Mouse (Mus musculus): ENCODE results near the gene Arl4d. TPM values are rescaled to one million over a fixed set of nuclear protein-coding genes. Genes with fewer than 3 reads are reported as not detected.
"Not testable (repeated sequence)": the region's sequence is repeated elsewhere in the genome, so short reads cannot be mapped to it uniquely, and the experiment has no call there.

The Arl4d gene
- total and polyA plus RNA-seq, 2 experiments from 2014 or later = 5.7 to 6.9 TPM

- peak overlapping the region; percentile 16; the same call in 1 of the 2 replicates for H3K4me3 ChIP-seq (ENCODE audit: low read depth, low read length)
- peak; percentile 83 for ATAC-seq (ENCODE audit: low FRiP score)
- under 1% methylated on average over 42 of the region's 56 CpGs for WGBS
These were observed 19.7 kb upstream of the Arl4d start for GRCm38 (mm10) chr11:101645411-101646282.

GRCm38 (mm10) chr11:101646283-101646794 lies 19.0 kb upstream of the Arl4d start:
- Histone ChIP-seq H3K9ac (replicated peaks; ENCODE audit: low read length, poor library complexity, severe bottlenecking) (peak overlapping the region; percentile 46; the same call in 1 of the 2 replicates), H3K4me3 (ENCODE audit: low read depth, low read length) (peak overlapping the region; percentile 16; the same call in 1 of the 2 replicates), H3K4me2 (ENCODE audit: low read depth, low read length, poor library complexity, severe bottlenecking) (peak overlapping the region; percentile 36), H3K27ac (ENCODE audit: low read depth, low read length) (peak overlapping the region; percentile 87)
- H3K36me3 ChIP-seq (ENCODE audit: insufficient read depth, low read length); ATAC-seq (ENCODE audit: low FRiP score); DNase-seq (ENCODE audit: low spot score); H3K4me1 ChIP-seq (ENCODE audit: insufficient read depth, low read length); H3K9me3 ChIP-seq (ENCODE audit: low read length); H3K27me3 ChIP-seq (ENCODE audit: insufficient read depth, low read length): not testable (repeated sequence)
- WGBS = 13% methylated on average over 13 of the region's 16 CpGs

More at GRCm38 (mm10) chr11:101645411-101646282, 19.7 kb upstream of the Arl4d start:
- H3K4me1 ChIP-seq (ENCODE audit: insufficient read depth, low read length); H3K9me3 ChIP-seq (ENCODE audit: low read length); H3K36me3 ChIP-seq (ENCODE audit: insufficient read depth, low read length); H3K27me3 ChIP-seq (ENCODE audit: insufficient read depth, low read length): not testable (repeated sequence)
- Histone ChIP-seq H3K27ac (ENCODE audit: low read depth, low read length) (peak overlapping the region; percentile 87), H3K4me2 (ENCODE audit: low read depth, low read length, poor library complexity, severe bottlenecking) (peak overlapping the region; percentile 36), H3K9ac (replicated peaks; ENCODE audit: low read length, poor library complexity, severe bottlenecking) (peak overlapping the region; percentile 46; the same call in 1 of the 2 replicates)
- peak; percentile 11; the same call in 1 of the 2 replicates for TF ChIP-seq CTCF (IDR thresholded peaks at IDR 0.05)
- peak; percentile 83 for DNase-seq (ENCODE audit: low spot score)

- not testable (repeated sequence) for DNase-seq (ENCODE audit: low spot score); H3K4me1 ChIP-seq (ENCODE audit: insufficient read depth, low read length); H3K27me3 ChIP-seq (ENCODE audit: insufficient read depth, low read length); H3K9ac ChIP-seq (replicated peaks; ENCODE audit: low read length, poor library complexity, severe bottlenecking); ATAC-seq (ENCODE audit: low FRiP score); H3K4me2 ChIP-seq (ENCODE audit: low read depth, low read length, poor library complexity, severe bottlenecking); H3K9me3 ChIP-seq (ENCODE audit: low read length); H3K4me3 ChIP-seq (ENCODE audit: low read depth, low read length); H3K27ac ChIP-seq (ENCODE audit: low read depth, low read length); H3K36me3 ChIP-seq (ENCODE audit: insufficient read depth, low read length)
- 92% methylated on average over 10 of the region's 10 CpGs for WGBS
These were observed 18.2 kb upstream of the Arl4d start for GRCm38 (mm10) chr11:101647093-101647492.

- Histone ChIP-seq H3K9me3 (ENCODE audit: low read length) (no peaks in the 10 kb centered on the region), H3K36me3 (ENCODE audit: insufficient read depth, low read length) (no peaks in the 10 kb centered on the region), H3K4me3 (ENCODE audit: low read depth, low read length) (no peak overlapping the region), H3K9ac (replicated peaks; ENCODE audit: low read length, poor library complexity, severe bottlenecking) (no peak overlapping the region), H3K4me1 (ENCODE audit: insufficient read depth, low read length) (no peaks in the 10 kb centered on the region), H3K27me3 (ENCODE audit: insufficient read depth, low read length) (no peaks in the 10 kb centered on the region), H3K27ac (ENCODE audit: low read depth, low read length) (no peak overlapping the region), H3K4me2 (ENCODE audit: low read depth, low read length, poor library complexity, severe bottlenecking) (no peak overlapping the region)
- no peak for TF ChIP-seq CTCF (IDR thresholded peaks at IDR 0.05)
- ATAC-seq (ENCODE audit: low FRiP score) (no peak), DNase-seq (ENCODE audit: low spot score) (no peak)
- 90% methylated on average over 4 of the region's 4 CpGs for WGBS
These were observed 9.0 kb upstream of the Arl4d start for GRCm38 (mm10) chr11:101656356-101656755.

GRCm38 (mm10) chr11:101657528-101657885 lies 7.8 kb upstream of the Arl4d start:
- 5% methylated on average over 3 of the region's 3 CpGs for WGBS
- no peaks in the 10 kb centered on the region for H3K4me1 ChIP-seq (ENCODE audit: insufficient read depth, low read length)
- peak overlapping the region; percentile 48 for H3K4me2 ChIP-seq (ENCODE audit: low read depth, low read length, poor library complexity, severe bottlenecking)
- no peaks in the 10 kb centered on the region for H3K36me3 ChIP-seq (ENCODE audit: insufficient read depth, low read length)
- peak overlapping the region; percentile 57; the same call in 1 of the 2 replicates for H3K9ac ChIP-seq (replicated peaks; ENCODE audit: low read length, poor library complexity, severe bottlenecking)
- ATAC-seq (ENCODE audit: low FRiP score) (peak; percentile 35), DNase-seq (ENCODE audit: low spot score) (no peak)
- no peaks in the 10 kb centered on the region for H3K27me3 ChIP-seq (ENCODE audit: insufficient read depth, low read length)
- no peak for TF ChIP-seq CTCF (IDR thresholded peaks at IDR 0.05)
- H3K27ac ChIP-seq (ENCODE audit: low read depth, low read length) = peak overlapping the region; percentile 89
- peak overlapping the region; percentile 24; the same call in 1 of the 2 replicates for H3K4me3 ChIP-seq (ENCODE audit: low read depth, low read length)
- H3K9me3 ChIP-seq (ENCODE audit: low read length) = no peaks in the 10 kb centered on the region

GRCm38 (mm10) chr11:101657886-101658750 lies 7.2 kb upstream of the Arl4d start:
- H3K4me2 ChIP-seq (ENCODE audit: low read depth, low read length, poor library complexity, severe bottlenecking) = peak overlapping the region; percentile 48
- not testable (repeated sequence) for H3K9me3 ChIP-seq (ENCODE audit: low read length); H3K36me3 ChIP-seq (ENCODE audit: insufficient read depth, low read length); H3K27me3 ChIP-seq (ENCODE audit: insufficient read depth, low read length); H3K4me1 ChIP-seq (ENCODE audit: insufficient read depth, low read length)
- ATAC-seq (ENCODE audit: low FRiP score) (peak; percentile 91), DNase-seq (ENCODE audit: low spot score) (peak; percentile 93)
- H3K4me3 ChIP-seq (ENCODE audit: low read depth, low read length) = peak overlapping the region; percentile 24
- H3K27ac ChIP-seq (ENCODE audit: low read depth, low read length) = peak overlapping the region; percentile 89
- peak overlapping the region; percentile 57; the same call in 1 of the 2 replicates for H3K9ac ChIP-seq (replicated peaks; ENCODE audit: low read length, poor library complexity, severe bottlenecking)
- WGBS = 1% methylated on average over 38 of the region's 40 CpGs

Data from midbrain, postnatal 0 days (tissue).